Mouse (Mus musculus): Measurements from ENCODE around the gene Hist2h3c2.

The Hist2h3c2 gene

DNA sequence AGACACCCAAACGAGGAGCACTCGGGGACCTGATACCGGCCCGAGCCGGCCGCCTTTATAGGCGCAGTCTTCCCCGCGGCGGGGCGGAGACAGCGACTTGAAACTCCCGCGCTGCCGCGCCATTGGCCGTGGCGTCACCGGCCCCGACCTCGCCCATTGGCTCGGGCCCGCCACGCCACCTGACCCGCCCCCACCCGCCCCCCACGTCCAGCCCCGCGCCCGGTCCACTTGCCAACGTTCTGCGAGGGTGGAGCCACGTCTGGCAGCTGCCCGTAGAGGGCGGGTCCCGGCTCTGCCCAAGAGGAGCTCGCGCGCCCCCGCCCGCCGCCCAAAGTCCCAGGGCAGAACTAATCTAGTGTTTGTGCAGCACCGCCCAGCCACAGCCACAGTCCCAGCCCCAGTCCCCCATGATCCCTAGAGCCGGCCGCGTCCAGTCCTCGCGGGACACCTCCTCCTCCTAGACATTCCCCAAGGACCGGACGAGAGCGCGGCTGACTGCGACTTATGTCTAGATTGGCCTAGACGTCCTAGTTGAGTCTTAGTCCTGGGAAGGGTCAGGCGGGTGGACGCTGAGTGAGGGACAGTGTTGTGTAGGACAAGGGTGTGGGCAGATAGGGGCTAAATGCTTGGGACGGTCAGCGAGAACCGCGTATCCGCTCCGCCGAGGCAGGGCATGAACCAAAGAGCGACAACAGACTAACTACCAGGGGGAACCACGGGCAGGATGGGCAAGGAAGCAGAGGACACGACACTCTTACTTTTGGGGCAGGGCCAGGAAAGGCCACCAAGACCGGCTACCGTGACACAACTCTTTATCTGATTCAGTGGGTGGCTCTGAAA, at the start of gene Hist2h3c2:
Gene Hist2h3c2, minus strand, starts transcription at position 174 of the 840 bp plus-strand sequence.
- CTCF ChIA-PET: interaction anchor here in 1 of 4 experiments (1.8 kb wide), 1 partner anchor 173 kb away, joined by 7 read pairs; no protein-coding TSS in a partner anchor
- POLR2A ChIA-PET: interaction anchor here (0.9 to 12.2 kb wide), 25 partner anchors 14 to 288 kb away, joined by 3 to 457 read pairs (median 16); partner anchors contain the start of genes Bola1 (in 4 of the 4), Hist2h2ab (in 4 of the 4), Hist2h2ac (in 4 of the 4) and Hist2h2be (in 4 of the 4)

DNA sequence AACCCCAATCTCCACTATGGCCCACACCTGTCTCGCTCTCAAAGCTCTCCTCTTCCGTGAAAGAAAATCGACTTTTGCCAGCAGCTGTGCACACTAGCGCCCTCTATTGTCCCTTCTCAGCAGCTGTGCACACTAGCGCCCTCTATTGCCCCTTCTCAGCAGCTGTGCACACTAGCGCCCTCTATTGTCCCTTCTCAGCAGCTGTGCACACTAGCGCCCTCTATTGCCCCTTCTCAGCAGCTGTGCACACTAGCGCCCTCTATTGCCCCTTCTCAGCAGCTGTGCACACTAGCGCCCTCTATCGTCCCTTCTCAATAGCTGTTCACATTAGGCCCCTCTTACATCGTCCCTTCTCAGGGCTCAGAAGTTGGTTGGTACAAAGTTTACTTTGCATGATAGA, 48.4 kb upstream of the Hist2h3c2 start:
- POLR2A ChIA-PET: interaction anchor here in 3 of 4 experiments (0.5 to 10.0 kb wide), 13 partner anchors 9 to 53 kb away, joined by 3 to 59 read pairs (median 5); partner anchors contain the start of genes Hist2h2bb (in 2 of the 3) and Hist2h3b (in 1 of the 3)
- CTCF ChIA-PET: interaction anchor here (0.5 to 3.5 kb wide), 19 partner anchors 9 to 406 kb away, joined by 3 to 28 read pairs (median 4); partner anchors contain the start of genes Hist2h2bb (in 1 of the 4) and Hist2h4 (in 1 of the 4)

DNA sequence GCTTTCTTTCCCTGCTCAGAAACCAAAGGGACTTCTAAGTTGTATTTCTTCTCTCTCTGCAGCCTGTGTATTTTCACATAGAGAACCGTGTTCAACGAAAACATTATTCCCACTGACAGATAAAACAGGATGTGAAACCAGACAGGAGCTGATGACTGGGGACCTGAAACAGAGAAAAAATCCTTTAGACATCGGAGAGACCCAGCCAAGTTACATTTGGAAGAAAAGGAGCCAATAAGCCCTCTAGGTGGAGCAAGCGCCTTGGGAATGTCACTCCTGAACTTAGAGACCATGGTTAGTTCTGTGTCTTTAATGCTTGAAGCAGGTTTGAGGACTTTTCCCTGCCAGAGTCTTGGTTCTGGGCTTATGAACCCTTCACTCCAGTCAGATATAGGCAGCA, 45.5 kb upstream of the Hist2h3c2 start:
- CTCF ChIA-PET: interaction anchor here in 2 of 4 experiments (0.6 to 1.6 kb wide), 4 partner anchors 9 to 209 kb away, joined by 3 to 4 read pairs (median 3); partner anchors contain the start of gene Fcgr1 (in 1 of the 2)
- POLR2A ChIA-PET: interaction anchor here in 3 of 4 experiments (0.7 to 10.0 kb wide), 20 partner anchors 11 to 219 kb away, joined by 3 to 59 read pairs (median 5); partner anchors contain the start of genes Hist2h2bb (in 2 of the 3), Hist2h3b (in 2 of the 3), Bola1 (in 1 of the 3) and Hist2h2ab (in 1 of the 3)

DNA sequence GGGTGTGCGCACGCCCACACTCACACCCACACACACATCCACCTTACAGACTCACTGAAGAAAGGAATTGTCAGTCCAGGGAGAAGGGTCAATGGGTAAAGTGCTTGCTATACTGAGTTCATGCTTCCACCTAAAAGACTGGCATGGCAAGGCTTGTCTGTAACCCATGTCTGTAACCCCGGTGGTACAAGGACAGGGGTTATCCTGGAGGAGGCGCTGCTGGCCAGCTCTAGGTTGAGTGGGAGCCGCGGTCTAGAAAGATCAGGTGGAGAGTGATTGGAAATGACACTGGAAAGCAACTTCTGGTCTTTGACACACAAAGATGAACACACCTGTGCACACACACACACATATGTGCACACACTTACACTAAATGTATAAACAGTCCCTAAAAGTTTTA, 41.7 kb upstream of the Hist2h3c2 start:
- CTCF ChIA-PET: interaction anchor here in 3 of 4 experiments (0.6 to 1.8 kb wide), 5 partner anchors 133 to 222 kb away, joined by 4 to 13 read pairs (median 4); no protein-coding TSS in a partner anchor

DNA sequence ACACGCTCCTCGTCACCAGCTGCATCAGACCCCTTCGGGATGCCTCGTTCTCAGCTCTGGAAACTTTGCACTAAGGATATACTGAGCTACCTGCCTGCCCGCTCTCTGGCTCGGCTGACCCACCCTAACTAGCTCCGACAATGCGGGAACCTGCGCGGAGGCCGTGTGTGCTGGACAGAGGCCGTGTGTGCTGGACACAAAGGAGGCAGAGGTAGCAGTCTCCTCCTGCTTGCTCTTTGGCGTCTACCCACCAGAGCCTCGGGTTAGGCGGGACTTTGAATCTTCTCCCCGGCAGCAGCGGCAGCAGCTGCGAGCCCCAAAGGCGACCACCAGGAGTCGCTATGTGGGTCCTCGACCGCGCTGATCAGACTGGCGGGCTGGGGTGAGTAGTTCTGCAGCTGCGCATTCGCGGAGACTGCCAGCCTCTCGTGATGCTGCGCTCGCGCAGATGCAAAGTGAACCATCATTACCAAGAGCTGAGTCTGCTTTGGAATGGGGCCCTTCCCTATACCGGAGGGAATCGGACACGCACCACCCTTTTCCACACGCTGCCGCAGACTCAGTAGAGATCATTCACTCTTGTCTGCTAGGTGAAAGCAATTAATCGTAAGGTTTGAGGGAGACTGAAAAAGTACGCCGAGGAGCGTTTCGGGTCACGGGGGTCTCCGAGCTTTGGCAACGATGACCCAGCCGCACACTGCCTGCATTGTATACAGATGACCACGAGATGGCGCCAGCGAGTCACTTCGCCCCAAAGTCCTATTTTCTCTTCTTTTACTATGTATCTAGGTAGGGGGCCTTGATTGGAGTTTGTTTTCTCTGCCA, 39.1 kb upstream of the Hist2h3c2 start:
- POLR2A ChIA-PET: interaction anchor here (0.5 to 6.0 kb wide), 169 partner anchors 9 to 851 kb away, joined by 3 to 196 read pairs (median 5); partner anchors contain the start of genes Hist2h2bb (in 4 of the 4), Hist2h4 (in 4 of the 4), Hist2h2ac (in 3 of the 4) and Hist2h2be (in 3 of the 4)
- CTCF ChIA-PET: interaction anchor here (0.5 to 2.5 kb wide), 160 partner anchors 8 to 429 kb away, joined by 3 to 55 read pairs (median 4); partner anchors contain the start of genes Hist2h2bb (in 4 of the 4), Hist2h3b (in 3 of the 4), Bola1 (in 2 of the 4) and Gm16253 (in 2 of the 4)

More for the DNA sequence above, 41.7 kb upstream of the Hist2h3c2 start:
- POLR2A ChIA-PET: interaction anchor here in 3 of 4 experiments (0.7 to 10.0 kb wide), 9 partner anchors 11 to 252 kb away, joined by 3 to 59 read pairs (median 9); partner anchors contain the start of genes Hist2h2bb (in 3 of the 3) and Hist2h3b (in 2 of the 3)

DNA sequence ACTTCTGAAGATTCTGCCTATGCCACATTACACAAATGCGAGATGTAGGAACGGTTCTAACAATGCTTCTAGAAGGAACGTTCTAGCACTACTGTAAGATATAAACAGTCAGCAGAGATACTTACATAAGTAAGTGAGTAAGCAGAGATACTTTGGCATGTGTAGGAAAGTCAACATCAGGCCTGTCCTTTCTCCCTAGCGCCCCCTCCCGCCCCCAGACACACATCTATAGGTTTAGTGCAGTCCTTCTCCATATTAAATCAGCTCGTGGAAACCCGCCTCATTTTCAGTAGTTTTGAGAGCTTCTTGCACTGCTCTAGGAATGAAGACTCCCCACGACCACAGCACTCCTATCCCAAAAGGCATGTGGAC, 38.5 kb upstream of the Hist2h3c2 start:
- ChIA-PET POLR2A (interaction anchor here (0.5 to 6.0 kb wide), 154 partner anchors 8 to 850 kb away, joined by 3 to 196 read pairs (median 6); partner anchors contain the start of genes Hist2h2bb (in 4 of the 4), Hist2h4 (in 4 of the 4), Hist2h2ac (in 3 of the 4) and Hist2h2be (in 3 of the 4)), CTCF (interaction anchor here (0.6 to 2.5 kb wide), 147 partner anchors 8 to 424 kb away, joined by 3 to 55 read pairs (median 4); partner anchors contain the start of genes Hist2h2bb (in 4 of the 4), Hist2h3b (in 3 of the 4), Gm16253 (in 2 of the 4) and Hist2h4 (in 2 of the 4))

DNA sequence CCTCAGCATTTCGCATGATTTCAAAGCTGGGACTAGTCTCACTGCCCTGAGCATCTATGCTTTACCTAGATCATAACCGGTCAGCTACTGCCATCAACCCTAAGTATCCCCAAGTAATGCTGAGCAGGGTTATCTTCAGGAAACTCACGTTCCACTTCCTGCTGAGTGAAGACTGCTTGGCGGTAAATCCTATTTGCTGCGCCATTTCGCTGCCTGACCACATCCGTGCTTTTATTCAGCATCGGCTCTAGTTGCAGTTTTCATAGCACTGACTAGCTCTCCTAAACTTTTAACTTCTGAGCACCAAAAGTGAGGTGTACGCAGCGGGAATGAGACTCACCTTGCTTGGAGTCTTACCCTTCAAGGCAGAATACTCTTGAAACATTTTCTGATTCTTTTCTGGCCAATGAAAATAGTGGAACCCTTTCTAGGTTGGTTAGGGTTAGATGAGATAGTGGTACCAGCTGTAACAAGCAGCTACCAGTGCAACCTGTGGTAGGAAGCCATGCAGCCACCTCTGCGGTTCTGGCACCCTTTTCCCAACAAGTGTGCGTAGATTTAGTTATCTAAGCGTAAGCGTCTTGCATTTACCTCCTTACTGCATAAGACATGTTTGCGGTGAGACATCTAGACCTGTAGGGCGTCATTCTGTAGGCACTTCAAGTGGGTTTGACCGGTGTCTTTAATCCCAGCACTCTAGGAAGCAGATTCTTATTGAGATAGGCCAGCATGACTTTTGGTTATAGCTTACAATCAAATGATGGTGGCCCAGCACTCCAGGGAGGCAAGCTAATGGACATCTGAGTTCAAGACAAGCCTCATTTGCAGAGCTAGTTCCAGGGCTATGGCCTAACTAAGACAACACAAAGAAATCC, 34.9 kb upstream of the Hist2h3c2 start:
- ChIA-PET POLR2A (interaction anchor here (0.5 to 6.0 kb wide), 55 partner anchors 9 to 653 kb away, joined by 3 to 92 read pairs (median 4); partner anchors contain the start of genes Hist2h4 (in 3 of the 4), Bola1 (in 2 of the 4), Hist2h2aa1 (in 2 of the 4) and Hist2h2ab (in 2 of the 4)), CTCF (no interaction called here)

DNA sequence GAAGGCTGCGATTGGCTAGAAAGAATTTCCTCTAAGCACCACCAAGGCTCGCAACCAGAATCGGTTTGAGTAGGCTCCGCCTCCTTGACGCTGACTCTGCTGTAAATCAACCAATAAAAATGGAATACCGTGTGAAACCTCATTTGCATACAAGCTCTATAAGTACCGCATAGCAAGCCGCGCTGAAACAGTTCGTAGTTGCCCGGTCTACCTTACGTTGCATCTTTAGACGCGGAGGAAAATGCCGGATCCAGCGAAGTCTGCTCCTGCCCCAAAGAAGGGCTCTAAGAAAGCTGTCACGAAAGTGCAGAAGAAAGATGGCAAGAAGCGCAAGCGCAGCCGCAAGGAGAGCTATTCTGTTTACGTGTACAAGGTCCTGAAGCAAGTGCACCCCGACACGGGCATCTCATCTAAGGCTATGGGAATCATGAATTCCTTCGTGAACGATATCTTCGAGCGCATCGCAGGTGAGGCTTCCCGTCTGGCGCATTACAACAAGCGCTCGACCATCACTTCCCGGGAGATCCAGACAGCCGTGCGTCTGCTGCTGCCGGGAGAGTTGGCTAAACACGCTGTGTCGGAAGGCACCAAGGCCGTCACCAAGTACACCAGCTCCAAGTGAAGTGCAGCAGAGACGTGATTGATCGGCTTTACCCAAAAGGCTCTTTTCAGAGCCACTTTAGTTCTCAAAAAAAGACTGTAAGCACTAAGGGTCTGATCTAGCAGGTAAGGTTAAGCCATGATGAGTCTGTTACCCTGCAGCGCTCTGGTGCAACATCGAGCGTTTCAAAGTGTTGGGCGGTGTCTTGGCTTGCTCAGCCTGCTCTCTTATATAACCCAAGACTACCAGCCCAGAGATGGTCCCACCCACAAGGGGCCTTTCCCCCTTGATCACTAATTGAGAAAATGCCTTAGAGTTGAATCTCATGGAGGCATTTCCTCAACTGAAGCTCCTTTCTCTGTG, 30.9 kb upstream of the Hist2h3c2 start, which contains the start of gene Hist2h2bb:
Gene Hist2h2bb, plus strand, starts transcription at position 242 of the 964 bp plus-strand sequence.
- CTCF ChIA-PET: interaction anchor here (0.5 to 3.3 kb wide), 10 partner anchors 8 to 310 kb away, joined by 3 to 55 read pairs (median 6); partner anchors contain the start of genes Bola1 (in 1 of the 4) and Hist2h2ab (in 1 of the 4)
- POLR2A ChIA-PET: interaction anchor here (0.5 to 5.5 kb wide), 209 partner anchors 8 to 1254 kb away, joined by 3 to 196 read pairs (median 4); partner anchors contain the start of genes Bola1 (in 4 of the 4), Hist2h2ab (in 4 of the 4), Hist2h2ac (in 4 of the 4) and Hist2h2be (in 4 of the 4)

DNA sequence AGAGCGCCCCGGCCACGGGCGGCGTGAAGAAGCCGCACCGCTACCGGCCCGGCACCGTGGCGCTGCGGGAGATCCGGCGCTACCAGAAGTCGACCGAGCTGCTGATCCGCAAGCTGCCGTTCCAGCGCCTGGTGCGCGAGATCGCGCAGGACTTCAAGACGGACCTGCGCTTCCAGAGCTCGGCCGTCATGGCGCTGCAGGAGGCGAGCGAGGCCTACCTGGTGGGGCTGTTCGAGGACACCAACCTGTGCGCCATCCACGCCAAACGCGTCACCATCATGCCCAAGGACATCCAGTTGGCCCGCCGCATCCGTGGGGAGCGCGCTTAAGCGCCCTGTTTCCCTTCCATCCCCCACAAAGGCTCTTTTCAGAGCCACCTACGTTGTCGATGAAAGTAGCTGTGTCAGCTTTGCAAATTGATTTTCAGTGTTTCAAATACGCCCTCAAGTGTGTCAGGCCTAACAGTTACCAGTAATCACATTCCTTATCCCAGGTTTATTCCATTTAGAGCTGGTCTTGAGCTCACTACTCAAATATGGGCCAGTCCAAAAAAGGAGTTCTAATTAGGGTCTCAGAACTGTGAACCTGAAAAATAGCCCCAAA, 29.9 kb upstream of the Hist2h3c2 start:
- POLR2A ChIA-PET: interaction anchor here (0.6 to 5.5 kb wide), 191 partner anchors 9 to 1253 kb away, joined by 3 to 196 read pairs (median 5); partner anchors contain the start of genes Bola1 (in 4 of the 4), Hist2h2ab (in 4 of the 4), Hist2h2ac (in 4 of the 4) and Hist2h2be (in 4 of the 4)
- CTCF ChIA-PET: interaction anchor here (0.5 to 3.3 kb wide), 9 partner anchors 9 to 203 kb away, joined by 3 to 55 read pairs (median 6); partner anchors contain the start of genes Bola1 (in 1 of the 4) and Hist2h2ab (in 1 of the 4)

DNA sequence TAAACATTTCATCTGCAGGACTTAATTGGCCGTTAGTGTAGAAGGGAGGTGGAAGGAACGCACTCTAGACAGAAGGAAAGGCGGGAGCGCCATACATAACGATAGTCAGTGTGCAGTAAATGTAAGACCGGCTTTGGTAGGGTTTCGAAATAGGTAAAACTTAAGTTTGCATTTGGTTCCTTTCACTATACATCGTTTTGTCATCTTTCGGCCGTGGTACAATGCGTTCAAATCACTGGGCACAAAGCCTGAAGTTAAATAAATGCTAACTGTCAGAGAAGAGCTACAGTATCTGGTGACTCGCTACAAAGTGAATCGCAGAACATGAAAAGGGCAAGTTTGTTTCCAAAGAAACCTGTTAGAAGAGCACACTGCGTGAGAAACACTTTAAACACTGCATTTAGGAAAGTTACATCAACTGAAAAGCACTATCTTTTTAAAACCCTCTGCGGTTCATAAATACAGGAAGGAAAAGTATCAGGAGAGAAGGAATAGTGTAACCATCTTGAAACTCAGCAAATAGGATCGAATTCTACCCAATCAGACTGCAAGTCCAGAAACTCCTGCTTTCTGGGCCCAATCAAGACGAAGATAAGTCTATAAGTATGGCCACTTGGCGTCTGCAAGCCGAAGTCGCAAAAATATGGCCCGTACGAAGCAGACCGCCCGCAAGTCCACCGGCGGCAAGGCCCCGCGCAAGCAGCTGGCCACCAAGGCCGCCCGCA, 29.3 kb upstream of the Hist2h3c2 start, which contains the start of gene Hist2h3b:
Gene Hist2h3b, plus strand, starts transcription at position 604 of the 725 bp plus-strand sequence.
- ChIA-PET POLR2A (interaction anchor here (0.5 to 5.5 kb wide), 76 partner anchors 9 to 333 kb away, joined by 3 to 196 read pairs (median 8); partner anchors contain the start of genes Bola1 (in 4 of the 4), Hist2h2ab (in 4 of the 4), Hist2h2aa1 (in 3 of the 4) and Hist2h2ac (in 3 of the 4)), CTCF (interaction anchor here in 3 of 4 experiments (1.0 to 3.3 kb wide), 4 partner anchors 10 to 202 kb away, joined by 3 to 55 read pairs (median 12); no protein-coding TSS in a partner anchor)

DNA sequence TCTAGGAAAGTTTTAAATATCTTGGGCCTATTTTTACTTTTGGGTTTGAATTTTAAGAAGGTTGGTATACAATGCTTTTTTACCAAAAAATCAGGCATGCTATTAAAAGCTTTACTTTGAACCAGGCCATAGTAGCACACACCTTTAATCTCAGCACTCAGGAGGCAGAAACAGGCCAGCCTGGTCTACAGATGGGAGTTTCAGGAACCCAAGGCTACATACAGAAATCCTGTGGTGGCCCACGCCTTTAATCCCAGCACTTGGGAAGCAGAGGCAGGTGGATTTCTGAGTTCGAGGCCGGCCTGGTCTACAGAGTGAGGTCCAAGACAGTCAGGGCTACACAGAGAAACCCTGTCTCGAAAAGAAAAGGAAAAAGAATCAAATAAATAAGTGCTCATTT, 28.6 kb upstream of the Hist2h3c2 start:
- POLR2A ChIA-PET: interaction anchor here (0.5 to 5.5 kb wide), 27 partner anchors 9 to 309 kb away, joined by 3 to 196 read pairs (median 22); partner anchors contain the start of genes Bola1 (in 4 of the 4), Hist2h2ab (in 4 of the 4), Hist2h2ac (in 3 of the 4) and Hist2h2be (in 3 of the 4)
- CTCF ChIA-PET: interaction anchor here in 3 of 4 experiments (1.0 to 3.3 kb wide), 4 partner anchors 10 to 201 kb away, joined by 3 to 55 read pairs (median 12); no protein-coding TSS in a partner anchor

DNA sequence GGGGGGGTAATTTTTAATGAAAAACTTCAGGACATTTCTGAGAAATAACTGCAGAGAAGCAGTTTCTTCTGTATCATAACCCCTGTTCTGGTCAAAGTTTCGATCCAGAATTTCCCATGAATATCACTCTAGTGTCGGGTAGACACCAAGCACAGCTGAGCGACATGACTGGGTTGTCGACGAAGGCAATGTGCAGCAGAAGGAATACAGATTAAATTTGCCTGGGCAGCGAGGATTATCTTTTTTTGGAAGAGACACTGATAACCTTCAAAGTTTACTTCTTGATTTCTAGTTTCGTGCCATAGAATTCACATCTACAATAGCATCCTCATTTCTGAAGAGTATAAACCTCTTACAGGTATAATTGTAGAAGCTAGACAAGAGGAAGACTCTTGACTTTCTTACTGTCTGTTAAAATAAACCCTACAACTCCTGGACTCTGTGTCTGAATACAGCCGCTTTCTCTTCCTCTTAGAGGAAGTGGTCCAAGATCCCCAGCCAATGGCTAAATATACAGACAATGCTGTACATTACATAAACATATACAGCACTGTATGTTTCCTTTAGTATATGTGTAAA, 27.3 kb upstream of the Hist2h3c2 start:
- CTCF ChIA-PET: no interaction called here

More for the DNA sequence above, 27.3 kb upstream of the Hist2h3c2 start:
- POLR2A ChIA-PET: interaction anchor here in 3 of 4 experiments (0.5 to 5.5 kb wide), 13 partner anchors 12 to 1481 kb away, joined by 3 to 151 read pairs (median 5); partner anchors contain the start of genes Hist2h2ac (in 1 of the 3) and Hist2h2be (in 1 of the 3)
